Mouse (Mus musculus) kidney, embryonic 15.5 days (tissue): ENCODE results near the gene Bach2. TPM values are rescaled to one million over a fixed set of nuclear protein-coding genes. Genes with fewer than 3 reads are reported as not detected.

Source experiments
- ATAC-seq: fragments of 200-750 bp; cut with Nextera tagmentation; replicated peaks from 2 replicates; pipeline ENCODE4 v1.8.0; 2017; ENCODE audit warnings: moderate TSS enrichment; ENCODE audit not compliant: low FRiP score
- H3K27ac ChIP-seq: fragments of 300-500 bp; sonication (generic); 2 replicates; pipeline ENCODE4 v1.5.1; 2015; ENCODE audit warnings: mild to moderate bottlenecking, inconsistent platforms
- H3K27me3 ChIP-seq: fragments of 300-500 bp; sonication (generic); 2 replicates; pipeline ENCODE4 v1.6.1; 2015; ENCODE audit warnings: inconsistent platforms
- H3K36me3 ChIP-seq: fragments of 300-500 bp; sonication (generic); 2 replicates; pipeline ENCODE4 v1.6.1; 2015; ENCODE audit warnings: inconsistent platforms
- H3K4me1 ChIP-seq: fragments of 300-500 bp; sonication (generic); 2 replicates; pipeline ENCODE4 v1.6.1; 2015; ENCODE audit warnings: inconsistent platforms
- H3K4me2 ChIP-seq: fragments of 300-500 bp; sonication (generic); 2 replicates; pipeline ENCODE4 v1.6.1; 2015; ENCODE audit warnings: moderate library complexity, mild to moderate bottlenecking, inconsistent platforms
- H3K4me3 ChIP-seq: fragments of 300-500 bp; sonication (generic); replicated peaks from 2 replicates; pipeline ENCODE4 v1.5.1; 2015; ENCODE audit warnings: mild to moderate bottlenecking, inconsistent platforms
- H3K9ac ChIP-seq: fragments of 300-500 bp; sonication (generic); 2 replicates; pipeline ENCODE4 v1.6.1; 2015; ENCODE audit warnings: mild to moderate bottlenecking, inconsistent platforms
- H3K9me3 ChIP-seq: fragments of 300-500 bp; sonication (generic); replicated peaks from 2 replicates; pipeline ENCODE4 v1.6.1; 2016; ENCODE audit warnings: inconsistent platforms
- WGBS: fragments of 180-500 bp; shearing (Covaris S2); methylation state at CpG from one replicate; pipeline ENCODE4 v1.1.7; 2015; ENCODE audit warnings: mixed read lengths; 5-methylcytosine and 5-hydroxymethylcytosine counted together
- polyA plus RNA-seq: library from polyadenylated mRNA; unstranded; fragments of >200 nt; fragmentation: Nextera tagmentation; extraction: Ambion mirVana; gene quantifications from 2 replicates; pipeline ENCODE4 v1.2.1, GENCODE M21; 2015

Gene Bach2
- polyA plus RNA-seq, 1 experiment from 2014 or later = 8.8 TPM

GRCm38 (mm10) chr4:32391260-32391659 lies 152.7 kb downstream of the Bach2 start:
- peaks cover 32% of the 10 kb centered on the region for H3K4me1 ChIP-seq
- H3K27me3 ChIP-seq = no peaks in the 10 kb centered on the region
- no peaks in the 10 kb centered on the region for H3K9me3 ChIP-seq
- no peak overlapping the region for H3K27ac ChIP-seq
- no peak overlapping the region for H3K9ac ChIP-seq
- no peak overlapping the region for H3K4me2 ChIP-seq
- no peak for ATAC-seq
- no peaks in the 10 kb centered on the region for H3K36me3 ChIP-seq
- 90% methylated on average over 8 of the region's 8 CpGs for WGBS
- H3K4me3 ChIP-seq = no peak overlapping the region

- Histone ChIP-seq H3K9ac (no peak overlapping the region), H3K27ac (no peak overlapping the region), H3K4me2 (no peak overlapping the region), H3K4me1 (peaks cover 15% of the 10 kb centered on the region), H3K27me3 (no peaks in the 10 kb centered on the region), H3K4me3 (no peak overlapping the region), H3K9me3 (no peaks in the 10 kb centered on the region), H3K36me3 (no peaks in the 10 kb centered on the region)
- 81% methylated on average over 3 of the region's 3 CpGs for WGBS
- ATAC-seq = no peak
Measured at GRCm38 (mm10) chr4:32393226-32393625, 154.6 kb downstream of the Bach2 start.

GRCm38 (mm10) chr4:32393951-32394350 lies 155.3 kb downstream of the Bach2 start:
- H3K9ac ChIP-seq = no peak overlapping the region
- H3K27ac ChIP-seq = no peak overlapping the region
- no peak overlapping the region for H3K4me3 ChIP-seq
- no peak for ATAC-seq
- no peaks in the 10 kb centered on the region for H3K36me3 ChIP-seq
- H3K9me3 ChIP-seq = no peaks in the 10 kb centered on the region
- 68% methylated on average over 1 of the region's 1 CpGs for WGBS
- peaks cover 8% of the 10 kb centered on the region for H3K4me1 ChIP-seq
- H3K4me2 ChIP-seq = no peak overlapping the region
- H3K27me3 ChIP-seq = no peaks in the 10 kb centered on the region

- Histone ChIP-seq H3K27ac (no peak overlapping the region), H3K9ac (no peak overlapping the region), H3K27me3 (no peaks in the 10 kb centered on the region), H3K4me3 (no peak overlapping the region), H3K4me2 (no peak overlapping the region), H3K9me3 (no peaks in the 10 kb centered on the region), H3K4me1 (0 out of 2 replicates have a peak, but pooled peaks cover 3% of the 10 kb centered on the region), H3K36me3 (no peaks in the 10 kb centered on the region)
- 88% methylated on average over 2 of the region's 2 CpGs for WGBS
- no peak for ATAC-seq
Measured at GRCm38 (mm10) chr4:32394850-32395249, 156.2 kb downstream of the Bach2 start.

- no peaks in the 10 kb centered on the region for H3K36me3 ChIP-seq
- 0 out of 2 replicates have a peak, but pooled peaks cover under 1% of the 10 kb centered on the region for H3K4me1 ChIP-seq
- H3K4me3 ChIP-seq = no peak overlapping the region
- WGBS = 92% methylated on average over 5 of the region's 5 CpGs
- no peak overlapping the region for H3K9ac ChIP-seq
- no peak overlapping the region for H3K4me2 ChIP-seq
- no peaks in the 10 kb centered on the region for H3K27me3 ChIP-seq
- no peak overlapping the region for H3K27ac ChIP-seq
- no peak for ATAC-seq
- no peaks in the 10 kb centered on the region for H3K9me3 ChIP-seq
Measured at GRCm38 (mm10) chr4:32401459-32401858, 162.9 kb downstream of the Bach2 start.

GRCm38 (mm10) chr4:32403506-32403905 lies 164.9 kb downstream of the Bach2 start:
- no peaks in the 10 kb centered on the region for H3K27me3 ChIP-seq
- 89% methylated on average over 5 of the region's 5 CpGs for WGBS
- ATAC-seq = no peak; the same call in 1 of the 2 replicates

GRCm38 (mm10) chr4:32405149-32405882 lies 166.7 kb downstream of the Bach2 start:
- ATAC-seq = no peak
- Histone ChIP-seq H3K36me3 (no peaks in the 10 kb centered on the region), H3K27ac (no peak overlapping the region), H3K4me1 (0 out of 2 replicates have a peak, but pooled peaks cover 2% of the 10 kb centered on the region), H3K9ac (no peak overlapping the region), H3K4me2 (no peak overlapping the region), H3K27me3 (no peaks in the 10 kb centered on the region), H3K9me3 (no peaks in the 10 kb centered on the region), H3K4me3 (no peak overlapping the region)
- WGBS = 78% methylated on average over 17 of the region's 17 CpGs

More at GRCm38 (mm10) chr4:32403506-32403905, 164.9 kb downstream of the Bach2 start:
- H3K36me3 ChIP-seq = no peaks in the 10 kb centered on the region
- no peak overlapping the region for H3K4me3 ChIP-seq
- no peak overlapping the region for H3K9ac ChIP-seq
- no peaks in the 10 kb centered on the region for H3K9me3 ChIP-seq
- no peak overlapping the region for H3K27ac ChIP-seq
- H3K4me1 ChIP-seq = no peaks in the 10 kb centered on the region
- H3K4me2 ChIP-seq = no peak overlapping the region

- no peaks in the 10 kb centered on the region for H3K36me3 ChIP-seq
- ATAC-seq = no peak
- 89% methylated on average over 3 of the region's 3 CpGs for WGBS
- no peaks in the 10 kb centered on the region for H3K9me3 ChIP-seq
- H3K27me3 ChIP-seq = no peaks in the 10 kb centered on the region
- no peak overlapping the region for H3K27ac ChIP-seq
- no peak overlapping the region for H3K9ac ChIP-seq
- H3K4me1 ChIP-seq = 0 out of 2 replicates have a peak, but pooled peaks cover 2% of the 10 kb centered on the region
- no peak overlapping the region for H3K4me3 ChIP-seq
- H3K4me2 ChIP-seq = no peak overlapping the region
Measured at GRCm38 (mm10) chr4:32405985-32406384, 167.4 kb downstream of the Bach2 start.

GRCm38 (mm10) chr4:32408535-32408934 lies 169.9 kb downstream of the Bach2 start:
- ATAC-seq = no peak
- no peaks in the 10 kb centered on the region for H3K27me3 ChIP-seq
- H3K4me3 ChIP-seq = no peak overlapping the region

GRCm38 (mm10) chr4:32409116-32409880 lies 170.7 kb downstream of the Bach2 start:
- Histone ChIP-seq H3K27me3 (no peaks in the 10 kb centered on the region), H3K4me2 (no peak overlapping the region), H3K4me3 (no peak overlapping the region), H3K36me3 (no peaks in the 10 kb centered on the region), H3K9ac (no peak overlapping the region), H3K4me1 (0 out of 2 replicates have a peak, but pooled peaks cover 2% of the 10 kb centered on the region), H3K9me3 (no peaks in the 10 kb centered on the region), H3K27ac (no peak overlapping the region)
- ATAC-seq = no peak
- WGBS = 70% methylated on average over 9 of the region's 9 CpGs

More at GRCm38 (mm10) chr4:32408535-32408934, 169.9 kb downstream of the Bach2 start:
- Histone ChIP-seq H3K9ac (no peak overlapping the region), H3K4me1 (0 out of 2 replicates have a peak, but pooled peaks cover 2% of the 10 kb centered on the region), H3K4me2 (no peak overlapping the region), H3K27ac (no peak overlapping the region), H3K36me3 (no peaks in the 10 kb centered on the region), H3K9me3 (no peaks in the 10 kb centered on the region)
- 93% methylated on average over 8 of the region's 8 CpGs for WGBS

- H3K36me3 ChIP-seq = no peaks in the 10 kb centered on the region
- no peaks in the 10 kb centered on the region for H3K9me3 ChIP-seq
- H3K4me1 ChIP-seq = 0 out of 2 replicates have a peak, but pooled peaks cover 2% of the 10 kb centered on the region
- no peak overlapping the region for H3K4me3 ChIP-seq
- no peak overlapping the region for H3K9ac ChIP-seq
- 76% methylated on average over 7 of the region's 7 CpGs for WGBS
- no peak overlapping the region for H3K27ac ChIP-seq
- ATAC-seq = no peak
- H3K4me2 ChIP-seq = no peak overlapping the region
- no peaks in the 10 kb centered on the region for H3K27me3 ChIP-seq
Measured at GRCm38 (mm10) chr4:32413063-32413462, 174.5 kb downstream of the Bach2 start.

GRCm38 (mm10) chr4:32413505-32413904 lies 174.9 kb downstream of the Bach2 start:
- Histone ChIP-seq H3K4me2 (no peak overlapping the region), H3K9ac (no peak overlapping the region), H3K4me1 (0 out of 2 replicates have a peak, but pooled peaks cover 2% of the 10 kb centered on the region), H3K9me3 (no peaks in the 10 kb centered on the region), H3K4me3 (no peak overlapping the region), H3K27ac (no peak overlapping the region), H3K36me3 (no peaks in the 10 kb centered on the region), H3K27me3 (no peaks in the 10 kb centered on the region)
- 80% methylated on average over 9 of the region's 9 CpGs for WGBS
- no peak for ATAC-seq
